Mouse (Mus musculus): ENCODE results near the gene Slc26a5.

- no peak for TF ChIP-seq MAX (IDR thresholded peaks at IDR 0.05; ENCODE audit: low read length)
- no peak for TF ChIP-seq HCFC1 (IDR thresholded peaks at IDR 0.05; ENCODE audit: low read depth, low read length)
- no peak for TF ChIP-seq CTCF (IDR thresholded peaks at IDR 0.05 in 2 of 3, conservative IDR thresholded peaks at IDR 0.05 in 1 of 3; ENCODE audit: control insufficient read depth in 1 of 3, insufficient read depth in 1 of 3, low read depth in 2 of 3, low read length in 3 of 3, poor library complexity in 1 of 3, severe bottlenecking in 1 of 3)
- TF ChIP-seq POLR2A (IDR thresholded peaks at IDR 0.05; ENCODE audit: control insufficient read depth in 1 of 2, insufficient read depth in 1 of 2, low read depth in 1 of 2, low read length in 2 of 2, poor library complexity in 1 of 2) = no peak
- TF ChIP-seq ZKSCAN1 (IDR thresholded peaks at IDR 0.05; ENCODE audit: low read depth, low read length) = no peak
- TF ChIP-seq MYB (IDR thresholded peaks at IDR 0.05; ENCODE audit: low read depth, low read length) = no peak
- no peak for TF ChIP-seq MAFK (IDR thresholded peaks at IDR 0.05; ENCODE audit: borderline replicate concordance, low read depth, low read length)
- TF ChIP-seq EP300 (IDR thresholded peaks at IDR 0.05; ENCODE audit: low read depth in 1 of 2, low read length in 2 of 2) = no peak
- no peak for TF ChIP-seq MXI1 (IDR thresholded peaks at IDR 0.05; ENCODE audit: low read depth, low read length)
- TF ChIP-seq ELF1 (IDR thresholded peaks at IDR 0.05; ENCODE audit: low read depth, low read length) = no peak
- TF ChIP-seq USF1 (IDR thresholded peaks at IDR 0.05; ENCODE audit: low read depth, low read length) = no peak
- TF ChIP-seq NELFE (IDR thresholded peaks at IDR 0.05; ENCODE audit: low read depth, low read length) = no peak
- TF ChIP-seq MEF2A (IDR thresholded peaks at IDR 0.05; ENCODE audit: extremely low read depth, insufficient replicate concordance, low read depth, low read length, poor library complexity, severe bottlenecking) = no peak
Observed at GRCm38 (mm10) chr5:21827643-21828042, 37.8 kb downstream of the Slc26a5 start.

All from MEL (cell line).